In the genomic region with DNA sequence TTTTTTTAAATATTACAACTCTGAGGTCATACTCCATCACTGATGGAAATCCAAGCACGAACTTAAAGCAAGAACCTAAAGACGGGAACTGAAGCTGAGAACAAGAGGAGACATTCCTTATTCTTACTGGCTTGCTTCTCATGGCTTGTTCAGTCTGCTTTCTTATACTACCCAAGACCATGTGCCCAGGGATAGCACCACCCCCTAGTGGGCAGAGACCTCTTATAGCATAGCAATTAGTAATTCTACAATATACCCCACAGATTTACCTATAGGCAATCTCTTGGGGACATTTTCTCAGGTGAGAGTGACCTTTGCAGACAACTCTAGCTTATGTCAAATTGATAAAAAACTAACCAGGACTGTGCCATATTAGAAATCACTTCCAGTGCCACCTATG, we compare ENCODE assay signal across 18 mouse cellular contexts.
A peak's percentile ranks its signal among the peaks of the same experiment; 100 is the strongest.
DNase-seq lines count a peak whose midpoint lies in the region; ATAC-seq and TF ChIP-seq lines count a peak whose summit lies in the region.
"Had no signal": no experiment of that assay in that cellular context is flagged by ENCODE, and none has a peak within 500 bp of the region (broad histone marks: within the 10 kb centered on the region; RNA-seq: fewer than 3 reads in every experiment).

No protein-coding gene starts in this region.

- H3K4me1 ChIP-seq in heart, embryonic 12.5 days (replicated peaks): peaks cover 21% of the 10 kb centered on the region
- H3K4me1 ChIP-seq: midbrain, embryonic 15.5 days had no signal

- 0 out of 2 replicates have a peak, but pooled peaks cover 2% of the 10 kb centered on the region for H3K36me3 ChIP-seq in heart, embryonic 12.5 days
- H3K36me3 ChIP-seq: embryonic facial prominence, embryonic 10.5 days; heart, embryonic 15.5 days; hindbrain, embryonic 15.5 days; midbrain, embryonic 15.5 days had no signal

- no peak overlapping the region for H3K4me3 ChIP-seq in heart, embryonic 12.5 days
- H3K4me3 ChIP-seq in layer of hippocampus, adult 2 months: no peak overlapping the region
- H3K4me3 ChIP-seq: embryonic facial prominence, embryonic 10.5 days; heart, embryonic 15.5 days; hindbrain, embryonic 15.5 days; midbrain, embryonic 15.5 days had no signal

- no peak overlapping the region for H3K27ac ChIP-seq in heart, embryonic 12.5 days (ENCODE audit: poor library complexity, severe bottlenecking)
- H3K27ac ChIP-seq in layer of hippocampus, adult 2 months: no peak overlapping the region
- H3K27ac ChIP-seq: embryonic facial prominence, embryonic 10.5 days; heart, embryonic 15.5 days; hindbrain, embryonic 15.5 days; midbrain, embryonic 15.5 days had no signal

- WGBS in heart, embryonic 12.5 days: 73% methylated on average over 2 of the region's 2 CpGs

- POLR2A ChIA-PET in Patski (lab: Charles Lee): interaction anchor here (1.5 to 3.6 kb wide), 3 partner anchors 10 to 98 kb away, joined by 3 to 15 read pairs (median 4); partner anchors contain the start of gene Lhfp

- no peak overlapping the region for H3K4me2 ChIP-seq in heart, embryonic 12.5 days
- H3K4me2 ChIP-seq: heart, embryonic 15.5 days; hindbrain, embryonic 15.5 days; midbrain, embryonic 15.5 days had no signal

- no peaks in the 10 kb centered on the region for H3K27me3 ChIP-seq in heart, embryonic 12.5 days (replicated peaks)
- H3K27me3 ChIP-seq in Patski: no peaks in the 10 kb centered on the region
- H3K27me3 ChIP-seq: heart, embryonic 15.5 days; hindbrain, embryonic 15.5 days; midbrain, embryonic 15.5 days had no signal

- peak; percentile 26; the same call in 1 of the 2 replicates for TF ChIP-seq CTCF in layer of hippocampus, adult 2 months (conservative IDR thresholded peaks at IDR 0.05)
- TF ChIP-seq CTCF in Patski (IDR thresholded peaks at IDR 0.05): peak; percentile 33

- H3K9ac ChIP-seq in heart, embryonic 12.5 days: no peak overlapping the region
- H3K9ac ChIP-seq: heart, embryonic 15.5 days; hindbrain, embryonic 15.5 days; midbrain, embryonic 15.5 days had no signal

- in situ Hi-C loops in Patski (cut with MboI; ENCODE audit: low pct_unique_long_range_greater_than_20kb): no loop called here

- peaks cover 3% of the 10 kb centered on the region; the same call in 1 of the 2 replicates for H3K9me3 ChIP-seq in heart, embryonic 12.5 days (replicated peaks)
- H3K9me3 ChIP-seq: embryonic facial prominence, embryonic 10.5 days; heart, embryonic 15.5 days; hindbrain, embryonic 15.5 days; midbrain, embryonic 15.5 days had no signal

- CTCF ChIA-PET in Patski (lab: Charles Lee): interaction anchor here (1.2 to 4.7 kb wide), 7 partner anchors 10 to 309 kb away, joined by 3 to 31 read pairs (median 7); no protein-coding TSS in a partner anchor

- peak; percentile 11 to 32 for DNase-seq in heart, adult 18-20 months
- no peak for DNase-seq in layer of hippocampus, adult 2 months (ENCODE audit: low spot score in 2 of 2)
- DNase-seq in layer of hippocampus, adult 9-11 months: no peak
- DNase-seq in 3T3-L1 (ENCODE audit: low read depth, low spot score): peak; percentile 28
- DNase-seq in Patski (ENCODE audit: low read depth, low spot score): no peak
- no peak for DNase-seq in adrenal gland, postnatal 10 days
- no peak for DNase-seq in spleen, adult 12 weeks (ENCODE audit: low spot score)
- DNase-seq: cerebellum, postnatal 10 days; gastrocnemius, postnatal 10 days; kidney, adult 9 months; right cerebral cortex, postnatal 14 days had no signal

- ATAC-seq in heart, embryonic 12.5 days (ENCODE audit: insufficient number of reproducible peaks, low FRiP score): no peak
- no peak for ATAC-seq in Patski
- ATAC-seq: activated CD4-positive, CD25-positive, alpha-beta regulatory T cell, adult 4 months; forebrain, embryonic 16.5 days; midbrain, embryonic 15.5 days had no signal

Comparison
In these comparisons a context has a peak if more than half of its experiments do, and no peak if none do; other contexts are left out.
1. DNase-seq: peak in heart, adult 18-20 months (2 of 2) and 3T3-L1 (single experiment); none in layer of hippocampus, adult 2 months (0 of 2), layer of hippocampus, adult 9-11 months (single experiment), Patski (single experiment), adrenal gland, postnatal 10 days (single experiment) and spleen, adult 12 weeks (single experiment).